Mouse (Mus musculus): ENCODE data around the gene Nudt2. TPM values are rescaled to one million over a fixed set of nuclear protein-coding genes. Genes with fewer than 3 reads are reported as not detected.

Nudt2 gene
- polyA plus RNA-seq, 1 experiment, result 6.1 TPM

GRCm38 (mm10) chr4:41497995-41498845, 33.3 kb downstream of the Nudt2 start:
- TF ChIP-seq CTCF (IDR thresholded peaks at IDR 0.05; ENCODE audit: borderline replicate concordance, control insufficient read depth, extremely low read depth, insufficient read depth, low read length, poor library complexity) (no peak), POLR2A (IDR thresholded peaks at IDR 0.05; ENCODE audit: control insufficient read depth, extremely low read depth, insufficient read depth, low read length, poor library complexity) (no peak)
- WGBS, result 10% methylated on average over 72 of the region's 72 CpGs
- no peak overlapping the region for H3K4me3 ChIP-seq (ENCODE audit: control insufficient read depth, insufficient read depth, low read length)
- H3K27ac ChIP-seq (ENCODE audit: control insufficient read depth, insufficient read depth, low read length), result no peak overlapping the region
- peaks cover 14% of the 10 kb centered on the region; the same call in 1 of the 2 replicates for H3K27me3 ChIP-seq (ENCODE audit: control insufficient read depth, insufficient read depth, low read length)
- DNase-seq, result no peak
- peaks cover 10% of the 10 kb centered on the region for H3K4me1 ChIP-seq (replicated peaks; ENCODE audit: control insufficient read depth, insufficient read depth, low read length)
- H3K36me3 ChIP-seq (ENCODE audit: control insufficient read depth, insufficient read depth, low read length), result no peaks in the 10 kb centered on the region

- H3K27ac ChIP-seq (ENCODE audit: control insufficient read depth, insufficient read depth, low read length), result no peak overlapping the region
- no peaks in the 10 kb centered on the region for H3K36me3 ChIP-seq (ENCODE audit: control insufficient read depth, insufficient read depth, low read length)
- peaks cover 14% of the 10 kb centered on the region; the same call in 1 of the 2 replicates for H3K27me3 ChIP-seq (ENCODE audit: control insufficient read depth, insufficient read depth, low read length)
- no peak for TF ChIP-seq POLR2A (IDR thresholded peaks at IDR 0.05; ENCODE audit: control insufficient read depth, extremely low read depth, insufficient read depth, low read length, poor library complexity)
- no peak for TF ChIP-seq CTCF (IDR thresholded peaks at IDR 0.05; ENCODE audit: borderline replicate concordance, control insufficient read depth, extremely low read depth, insufficient read depth, low read length, poor library complexity)
- 9% methylated on average over 43 of the region's 43 CpGs for WGBS
- H3K4me1 ChIP-seq (replicated peaks; ENCODE audit: control insufficient read depth, insufficient read depth, low read length), result peaks cover 10% of the 10 kb centered on the region
- DNase-seq, result no peak
- no peak overlapping the region for H3K4me3 ChIP-seq (ENCODE audit: control insufficient read depth, insufficient read depth, low read length)
Measured at GRCm38 (mm10) chr4:41498921-41499391, 34.0 kb downstream of the Nudt2 start.

- Histone ChIP-seq H3K27me3 (ENCODE audit: control insufficient read depth, insufficient read depth, low read length) (peaks cover 14% of the 10 kb centered on the region; the same call in 1 of the 2 replicates), H3K4me3 (ENCODE audit: control insufficient read depth, insufficient read depth, low read length) (no peak overlapping the region), H3K27ac (ENCODE audit: control insufficient read depth, insufficient read depth, low read length) (no peak overlapping the region), H3K36me3 (ENCODE audit: control insufficient read depth, insufficient read depth, low read length) (no peaks in the 10 kb centered on the region), H3K4me1 (replicated peaks; ENCODE audit: control insufficient read depth, insufficient read depth, low read length) (peaks cover 10% of the 10 kb centered on the region)
- DNase-seq, result no peak
- WGBS, result 71% methylated on average over 8 of the region's 8 CpGs
- no peak for TF ChIP-seq POLR2A (IDR thresholded peaks at IDR 0.05; ENCODE audit: control insufficient read depth, extremely low read depth, insufficient read depth, low read length, poor library complexity)
- no peak for TF ChIP-seq CTCF (IDR thresholded peaks at IDR 0.05; ENCODE audit: borderline replicate concordance, control insufficient read depth, extremely low read depth, insufficient read depth, low read length, poor library complexity)
Measured at GRCm38 (mm10) chr4:41499619-41500018, 34.7 kb downstream of the Nudt2 start.

GRCm38 (mm10) chr4:41500787-41501186, 35.8 kb downstream of the Nudt2 start:
- DNase-seq, result no peak
- Histone ChIP-seq H3K27ac (ENCODE audit: control insufficient read depth, insufficient read depth, low read length) (no peak overlapping the region), H3K36me3 (ENCODE audit: control insufficient read depth, insufficient read depth, low read length) (no peaks in the 10 kb centered on the region), H3K4me3 (ENCODE audit: control insufficient read depth, insufficient read depth, low read length) (no peak overlapping the region), H3K4me1 (replicated peaks; ENCODE audit: control insufficient read depth, insufficient read depth, low read length) (peaks cover 10% of the 10 kb centered on the region), H3K27me3 (ENCODE audit: control insufficient read depth, insufficient read depth, low read length) (peaks cover 14% of the 10 kb centered on the region; the same call in 1 of the 2 replicates)
- TF ChIP-seq CTCF (IDR thresholded peaks at IDR 0.05; ENCODE audit: borderline replicate concordance, control insufficient read depth, extremely low read depth, insufficient read depth, low read length, poor library complexity) (no peak), POLR2A (IDR thresholded peaks at IDR 0.05; ENCODE audit: control insufficient read depth, extremely low read depth, insufficient read depth, low read length, poor library complexity) (no peak)
- 90% methylated on average over 4 of the region's 4 CpGs for WGBS

- Histone ChIP-seq H3K27me3 (ENCODE audit: control insufficient read depth, insufficient read depth, low read length) (peaks cover 19% of the 10 kb centered on the region), H3K4me1 (replicated peaks; ENCODE audit: control insufficient read depth, insufficient read depth, low read length) (peaks cover 23% of the 10 kb centered on the region), H3K4me3 (ENCODE audit: control insufficient read depth, insufficient read depth, low read length) (0 out of 2 replicates have a peak overlapping the region, but pooled peaks have one; percentile 15), H3K36me3 (ENCODE audit: control insufficient read depth, insufficient read depth, low read length) (no peaks in the 10 kb centered on the region), H3K27ac (ENCODE audit: control insufficient read depth, insufficient read depth, low read length) (no peak overlapping the region)
- no peak for TF ChIP-seq POLR2A (IDR thresholded peaks at IDR 0.05; ENCODE audit: control insufficient read depth, extremely low read depth, insufficient read depth, low read length, poor library complexity)
- TF ChIP-seq CTCF (IDR thresholded peaks at IDR 0.05; ENCODE audit: borderline replicate concordance, control insufficient read depth, extremely low read depth, insufficient read depth, low read length, poor library complexity), result no peak
- WGBS, result 34% methylated on average over 20 of the region's 20 CpGs
- no peak for DNase-seq
Measured at GRCm38 (mm10) chr4:41502171-41502940, 37.4 kb downstream of the Nudt2 start.

- H3K27me3 ChIP-seq (ENCODE audit: control insufficient read depth, insufficient read depth, low read length), result peaks cover 17% of the 10 kb centered on the region
- H3K4me1 ChIP-seq (replicated peaks; ENCODE audit: control insufficient read depth, insufficient read depth, low read length), result peaks cover 24% of the 10 kb centered on the region
- 6% methylated on average over 18 of the region's 18 CpGs for WGBS
- no peaks in the 10 kb centered on the region for H3K36me3 ChIP-seq (ENCODE audit: control insufficient read depth, insufficient read depth, low read length)
- 0 out of 2 replicates have a peak within 1 kb of the TSS, but pooled peaks have one; percentile 15 for H3K4me3 ChIP-seq (ENCODE audit: control insufficient read depth, insufficient read depth, low read length)
- TF ChIP-seq POLR2A (IDR thresholded peaks at IDR 0.05; ENCODE audit: control insufficient read depth, extremely low read depth, insufficient read depth, low read length, poor library complexity), result no peak
- TF ChIP-seq CTCF (IDR thresholded peaks at IDR 0.05; ENCODE audit: borderline replicate concordance, control insufficient read depth, extremely low read depth, insufficient read depth, low read length, poor library complexity), result no peak
- H3K27ac ChIP-seq (ENCODE audit: control insufficient read depth, insufficient read depth, low read length), result no peak within 1 kb of the TSS
- peak; percentile 48 for DNase-seq
Measured at GRCm38 (mm10) chr4:41502986-41503412, 38.0 kb downstream of the Nudt2 start, which contains the start of gene AI464131. AI464131 (minus strand) TSS chr4:41503076.

Data from thymus, adult 2 months (tissue).